Mouse (Mus musculus) retina, postnatal 7 days (tissue): ENCODE results near the gene Eno2.

Source experiments
- DNase-seq: peaks from one replicate; pipeline ENCODE4 v3.0.0-alpha.2; 2012; ENCODE audit warnings: low read depth, low spot score

The Eno2 gene

DNA sequence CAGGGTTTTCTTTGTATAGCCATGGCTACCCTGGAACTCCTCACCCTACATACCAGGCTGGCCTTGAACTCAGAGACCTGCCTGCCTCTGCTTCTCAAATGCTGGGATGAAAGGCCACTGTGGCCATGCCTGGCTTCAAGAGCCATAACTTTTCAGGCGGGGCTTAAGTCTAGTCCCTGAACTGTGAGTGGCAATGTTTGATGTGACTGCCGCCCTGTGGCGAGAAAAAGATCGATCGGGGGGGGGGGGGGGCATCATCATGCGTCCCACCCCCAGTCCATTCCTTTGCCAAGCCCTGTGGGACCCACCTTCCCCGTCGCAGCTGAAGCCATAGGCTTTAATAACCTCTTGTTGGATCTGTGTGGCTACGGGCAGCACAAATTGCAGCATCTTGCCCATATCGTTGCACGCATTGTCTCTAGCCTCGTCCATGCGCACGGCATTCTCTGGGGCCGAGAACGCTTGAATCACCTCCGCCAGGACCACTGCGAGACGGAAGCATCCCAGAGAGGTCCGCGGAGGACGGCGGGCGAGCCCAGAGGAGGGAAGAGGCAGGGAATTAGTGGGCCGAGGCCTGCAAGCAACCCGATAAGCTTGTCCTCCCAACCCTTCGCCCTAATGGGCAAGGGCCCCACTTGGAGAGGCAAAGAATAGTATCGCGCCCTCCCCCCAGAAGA is 29.1 kb downstream of the Eno2 start:
- peak; percentile 46 for DNase-seq

DNA sequence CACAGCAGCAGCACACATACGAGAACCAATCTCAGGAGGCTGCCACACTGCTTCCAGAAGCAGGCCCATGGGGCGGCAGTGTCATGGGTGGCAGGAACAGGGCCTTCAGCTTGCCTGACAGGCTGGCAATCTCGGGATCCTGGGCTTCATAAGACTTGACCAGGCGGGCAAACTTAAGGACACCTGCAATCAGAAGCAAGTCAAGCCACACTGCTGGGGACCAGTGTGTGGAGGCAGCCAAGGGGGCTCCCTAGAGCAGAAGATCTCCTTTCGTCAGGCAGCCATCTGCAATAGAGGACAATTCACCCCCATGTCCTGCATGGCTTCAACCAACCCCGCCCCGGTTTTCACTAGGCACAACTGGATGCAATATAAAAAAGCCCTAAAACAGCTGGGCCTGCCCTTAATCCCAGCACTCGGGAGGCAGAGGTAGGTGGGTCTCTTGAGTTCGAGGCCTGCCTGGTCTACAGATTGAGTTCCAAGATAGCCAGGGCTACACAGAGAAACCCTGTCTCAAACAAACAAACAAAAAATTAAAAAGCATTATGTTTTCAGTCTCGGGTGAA is 30.2 kb downstream of the Eno2 start:
- no peak for DNase-seq

DNA sequence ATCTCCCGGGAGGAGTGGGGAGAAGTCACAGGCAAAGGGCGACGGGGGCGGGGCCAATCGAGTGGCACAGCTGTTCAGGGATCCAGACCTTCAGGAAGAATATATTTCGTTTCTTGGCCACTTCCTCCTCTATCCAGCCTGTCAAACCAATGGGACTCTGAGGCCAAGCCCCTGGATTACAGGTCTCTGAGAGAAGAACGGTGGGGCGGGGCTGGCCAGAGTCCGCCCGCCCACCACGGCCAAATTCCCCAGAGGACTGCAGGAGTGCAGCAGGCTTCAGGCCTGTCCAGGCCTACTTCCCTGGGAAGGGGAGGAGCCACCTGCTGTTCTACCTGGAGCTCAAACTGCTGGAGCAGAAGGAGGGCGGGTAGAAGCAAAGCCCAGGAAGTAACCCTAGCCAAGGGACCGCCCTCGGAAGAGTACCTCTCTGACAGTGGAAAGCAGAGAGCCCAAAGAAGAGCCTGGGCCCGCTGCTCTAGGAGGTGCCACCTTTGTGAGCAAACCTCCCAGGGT is 30.9 kb downstream of the Eno2 start, which contains the start of gene Ptpn6:
Gene Ptpn6, minus strand, starts transcription at position 204 of the 513 bp plus-strand sequence.
- DNase-seq, result no peak

DNA sequence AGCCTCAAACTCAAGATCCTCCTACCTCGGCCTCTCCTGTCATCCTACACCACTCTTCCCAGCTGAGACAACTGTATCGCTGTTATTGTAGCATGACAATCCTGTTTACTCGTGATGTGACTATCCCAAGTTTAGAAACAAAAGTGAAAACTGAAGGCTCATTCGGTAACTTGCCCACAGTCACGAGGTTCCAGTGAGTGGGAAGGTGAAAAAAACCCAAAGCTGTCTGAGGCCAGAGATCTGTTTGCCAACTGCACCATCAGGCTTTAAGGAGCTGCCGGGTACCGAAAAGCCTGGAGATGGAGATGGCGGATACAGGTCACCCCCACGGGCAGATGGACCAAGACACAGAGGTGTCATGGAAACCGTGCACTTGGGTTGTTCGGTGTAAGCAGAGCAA is 32.4 kb downstream of the Eno2 start:
- no peak for DNase-seq

DNA sequence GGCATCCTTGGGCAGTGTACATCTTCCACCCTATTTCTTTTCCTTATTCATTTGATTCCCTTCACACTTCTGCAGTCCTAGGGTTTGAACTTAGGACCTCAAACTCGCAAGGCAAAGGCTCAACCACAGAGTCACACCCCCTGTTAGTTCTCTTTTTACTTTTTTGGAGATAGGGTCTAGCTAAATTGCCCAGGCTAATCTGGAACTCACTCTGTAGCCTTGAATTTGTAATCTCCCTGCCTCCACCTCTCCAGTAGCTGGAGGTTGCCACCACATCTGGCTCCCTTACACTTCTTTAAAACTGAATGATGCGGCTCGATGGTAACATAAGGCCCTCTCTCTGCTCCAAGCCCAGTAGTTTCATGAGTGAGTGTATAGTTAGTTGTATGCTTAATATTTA is 35.1 kb downstream of the Eno2 start:
- DNase-seq, result no peak

DNA sequence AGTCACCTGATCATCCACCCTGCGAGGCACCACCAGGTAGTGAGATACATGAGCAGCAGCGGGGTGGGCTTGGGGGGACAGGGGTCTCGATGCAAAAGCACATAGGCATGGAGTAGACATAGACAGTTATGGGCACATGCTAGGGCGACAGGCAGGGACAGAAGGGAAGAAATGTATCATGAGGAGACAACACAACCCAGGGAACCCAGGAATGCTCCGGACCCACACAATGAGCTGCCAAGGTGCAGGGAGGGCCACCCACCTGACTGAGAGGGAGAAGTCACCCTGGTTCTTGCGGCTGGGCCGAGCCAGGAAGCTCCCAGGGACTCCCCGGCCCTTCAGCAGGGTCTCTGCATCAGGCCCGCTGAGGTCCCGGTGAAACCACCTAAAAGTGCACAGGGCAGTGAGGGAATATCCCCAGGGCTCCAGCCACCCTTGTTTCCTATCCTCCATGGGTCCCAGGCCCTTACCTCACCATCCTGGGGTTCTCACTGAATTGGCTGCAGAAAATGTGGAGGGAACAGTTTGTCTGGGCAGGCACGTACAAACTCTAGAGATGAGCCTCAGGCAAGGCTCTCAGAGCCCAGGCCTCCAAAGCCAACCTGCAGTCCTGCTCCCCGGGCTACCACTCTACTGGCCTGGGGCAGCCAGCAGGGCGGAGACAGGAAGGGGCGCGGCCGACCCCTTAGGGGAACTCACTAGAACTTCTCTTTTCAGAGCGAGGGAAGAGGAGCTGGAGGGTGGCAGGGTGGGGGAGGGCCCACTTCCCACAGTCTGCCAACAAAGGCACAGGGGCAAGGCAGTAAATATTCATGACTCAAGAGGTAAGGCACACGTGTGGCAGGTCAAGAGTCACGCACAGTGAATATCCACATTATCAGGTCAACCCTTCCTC is 36.8 kb downstream of the Eno2 start:
- DNase-seq, result no peak

DNA sequence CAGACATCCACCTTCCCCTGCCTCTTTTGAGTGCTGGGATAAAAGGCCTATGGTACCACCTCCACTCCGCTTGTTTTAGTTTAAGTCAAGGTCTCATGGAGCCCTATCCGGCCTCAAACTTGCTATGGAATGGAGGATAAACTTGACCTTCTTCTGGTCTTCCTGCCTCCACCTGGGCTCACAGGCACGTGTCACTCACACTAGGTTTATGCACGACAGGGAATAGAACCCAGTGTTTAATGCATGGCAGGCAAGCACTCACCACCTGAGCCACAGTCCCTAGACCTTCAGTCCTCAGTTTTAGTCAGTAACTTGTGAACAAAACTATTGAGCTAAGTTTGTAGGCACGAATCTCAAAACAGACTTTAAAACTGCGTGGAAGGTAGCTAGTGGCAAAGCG is 38.4 kb downstream of the Eno2 start:
- DNase-seq, result no peak

DNA sequence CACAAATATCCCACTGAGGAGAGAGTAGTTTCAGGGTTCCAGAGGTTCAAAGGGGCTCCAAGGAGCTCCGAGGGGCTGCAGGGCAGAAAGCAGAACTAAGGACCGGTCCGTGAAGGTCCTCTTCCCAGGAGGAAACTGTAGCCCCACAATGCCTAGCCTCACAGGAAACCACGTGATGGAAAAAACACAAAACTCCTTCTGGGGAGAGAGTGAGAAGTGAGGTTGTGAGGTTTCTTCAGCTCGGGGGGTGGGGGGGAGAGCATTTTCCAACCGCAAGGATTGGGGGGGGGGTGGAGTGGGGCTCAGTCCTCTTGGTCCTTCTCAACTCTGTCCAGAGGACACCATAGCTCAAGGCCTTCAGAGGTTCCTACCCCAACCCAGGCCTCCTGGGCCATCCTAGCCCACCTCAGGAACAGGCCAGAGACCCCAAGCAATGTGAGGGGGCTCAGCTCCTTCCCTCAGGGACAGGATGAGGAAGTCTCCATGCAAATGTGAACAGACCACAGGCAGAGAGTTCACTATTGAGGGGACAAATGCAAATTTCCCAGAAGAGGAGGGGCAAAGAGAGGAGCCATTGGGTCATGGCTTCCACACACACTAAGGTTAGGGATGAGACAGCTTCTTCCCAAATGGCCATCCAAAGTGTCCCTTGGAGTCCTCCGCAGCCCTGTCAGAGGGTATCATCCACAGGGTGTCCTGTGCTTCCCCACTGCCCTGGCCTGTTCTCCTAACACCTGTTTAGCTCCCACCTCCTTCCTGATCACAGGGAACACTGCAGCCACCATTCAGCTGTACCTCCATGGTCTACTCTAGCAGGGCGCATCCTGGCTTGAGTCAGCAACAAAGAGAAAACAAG is 39.4 kb downstream of the Eno2 start:
- DNase-seq, result no peak

DNA sequence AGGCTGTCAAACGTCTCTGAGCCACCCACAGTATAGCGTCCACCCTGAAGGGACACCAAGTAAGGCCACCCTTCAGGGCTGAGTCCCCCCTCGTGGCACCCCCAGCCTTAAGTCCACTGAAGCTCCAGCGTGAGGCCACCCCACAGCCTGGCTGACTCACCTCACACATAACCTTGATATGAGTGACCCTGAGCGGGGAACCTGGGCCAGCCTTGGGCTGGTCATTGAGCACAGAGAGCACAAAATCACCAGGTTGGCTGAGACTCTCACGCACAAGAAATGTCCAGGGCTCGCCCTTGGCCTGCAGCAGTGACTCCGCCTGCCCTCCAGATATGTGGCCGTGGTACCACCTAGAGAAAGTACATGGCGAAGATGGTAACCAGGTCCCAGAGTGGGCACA is 40.9 kb downstream of the Eno2 start:
- no peak for DNase-seq

DNA sequence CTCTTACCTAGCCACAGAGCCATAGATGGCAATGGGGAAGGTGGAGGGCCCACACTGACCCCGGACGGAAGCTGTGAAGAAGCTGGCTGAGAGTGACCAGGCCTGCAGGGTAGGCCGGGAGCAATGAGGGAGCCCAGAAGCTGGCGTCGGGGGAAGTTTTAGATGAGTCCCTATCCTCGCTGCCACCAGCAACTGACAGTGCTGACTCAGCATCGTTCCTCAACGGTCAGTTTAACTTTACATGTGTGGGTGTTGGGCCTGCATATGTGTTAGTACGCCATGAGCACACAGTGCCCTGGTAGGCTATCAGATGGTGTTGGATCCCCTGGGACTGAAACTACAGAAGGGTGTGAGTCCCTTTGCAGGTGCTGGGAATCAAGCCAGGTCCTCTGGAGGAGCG is 45.0 kb downstream of the Eno2 start:
- no peak for DNase-seq

DNA sequence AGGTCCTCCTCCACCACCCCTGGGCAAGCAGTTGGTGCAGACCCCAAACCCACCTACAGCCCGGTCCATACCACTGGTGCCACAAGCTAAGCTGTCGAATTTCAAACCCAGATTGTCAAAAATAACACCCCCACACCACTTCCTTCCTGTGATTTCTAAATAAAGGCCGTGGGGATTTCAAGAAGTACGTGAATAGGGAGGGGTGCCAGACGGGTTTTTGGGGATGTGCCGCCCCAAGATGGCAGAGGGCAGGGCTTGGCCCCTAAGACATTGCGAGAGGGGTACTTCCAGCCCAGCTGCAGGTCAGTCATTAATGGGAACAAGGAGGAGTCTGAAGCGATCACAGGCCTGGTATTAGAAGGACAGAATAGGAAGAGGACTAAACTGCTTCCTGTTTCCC is 45.9 kb downstream of the Eno2 start:
- no peak for DNase-seq

DNA sequence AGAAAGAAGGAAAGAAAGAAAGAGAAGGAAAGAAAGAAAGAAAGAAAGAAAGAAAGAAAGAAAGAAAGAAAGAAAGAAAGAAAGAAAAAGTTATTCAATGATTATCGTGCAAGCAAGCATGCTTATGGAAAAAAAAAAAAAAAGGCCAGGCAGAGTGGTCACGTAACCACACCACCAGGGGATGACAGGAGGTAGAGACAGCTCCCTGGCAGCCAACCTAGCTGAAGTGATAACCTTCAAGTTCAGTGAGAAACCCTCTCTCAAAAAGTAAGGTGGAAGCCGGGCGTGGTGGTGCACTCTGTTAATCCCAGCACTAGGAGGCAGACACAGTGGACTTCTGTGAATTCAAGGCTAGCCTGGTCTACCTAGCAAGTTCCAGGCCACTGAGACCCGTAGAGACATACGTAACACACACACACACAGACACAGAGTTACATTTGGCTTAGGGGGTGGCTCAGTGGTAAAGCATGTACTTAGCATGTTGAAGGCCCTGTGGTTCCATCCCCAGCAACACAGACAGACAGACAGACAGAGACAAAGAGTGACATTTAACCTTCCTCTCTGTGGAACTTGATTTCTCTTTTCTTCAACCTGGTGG is 46.5 kb downstream of the Eno2 start:
- no peak for DNase-seq

DNA sequence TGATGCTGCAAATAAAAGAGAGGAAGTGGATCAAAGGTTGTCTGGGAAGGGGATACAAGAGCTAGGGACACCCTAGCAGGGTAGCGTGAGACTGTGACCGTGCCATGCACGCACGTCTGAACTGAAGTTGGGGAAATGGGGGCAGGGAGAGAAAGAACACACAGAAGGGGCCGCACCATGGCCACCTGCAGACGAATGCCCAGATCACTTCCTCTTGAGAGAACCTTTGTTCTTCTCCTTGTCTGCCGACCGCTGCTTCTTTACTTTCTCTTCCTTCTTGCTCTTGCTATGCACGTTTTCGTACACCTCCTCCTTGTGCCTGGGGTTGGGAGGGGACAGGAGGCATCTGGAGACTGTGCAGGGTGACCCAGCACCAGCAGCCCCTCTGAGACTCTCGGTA is 48.6 kb downstream of the Eno2 start:
- DNase-seq, result no peak

DNA sequence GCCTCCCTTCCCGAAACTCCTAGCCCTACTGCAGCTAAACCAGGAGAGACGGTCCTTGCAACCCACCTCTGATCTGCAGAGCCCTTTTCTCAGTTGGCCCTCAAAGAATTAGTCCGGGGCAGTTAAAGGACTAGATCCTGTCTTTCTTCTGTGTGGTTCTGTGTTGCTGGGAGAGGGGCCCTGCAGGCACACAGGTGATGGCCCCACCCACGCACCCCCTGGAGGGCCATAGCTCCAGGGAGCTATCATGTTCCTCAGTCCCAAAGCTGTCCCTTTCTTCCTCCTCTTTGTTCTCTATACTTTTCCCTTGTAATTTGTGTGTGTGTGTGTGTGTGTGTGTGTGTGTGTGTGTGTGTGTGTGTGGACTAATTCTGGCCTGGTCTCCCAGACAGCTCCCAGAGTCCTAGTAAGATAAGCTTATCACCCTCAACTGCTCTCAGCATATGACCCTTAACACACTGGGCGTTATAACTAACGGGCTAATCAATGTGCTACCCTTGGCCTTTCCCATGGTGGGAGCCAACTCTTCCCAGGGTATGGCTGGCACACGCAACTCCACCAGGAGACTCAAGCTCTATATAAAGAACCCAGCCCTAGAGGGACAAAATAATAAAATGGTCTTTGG is 50.0 kb downstream of the Eno2 start:
- DNase-seq, result no peak

DNA sequence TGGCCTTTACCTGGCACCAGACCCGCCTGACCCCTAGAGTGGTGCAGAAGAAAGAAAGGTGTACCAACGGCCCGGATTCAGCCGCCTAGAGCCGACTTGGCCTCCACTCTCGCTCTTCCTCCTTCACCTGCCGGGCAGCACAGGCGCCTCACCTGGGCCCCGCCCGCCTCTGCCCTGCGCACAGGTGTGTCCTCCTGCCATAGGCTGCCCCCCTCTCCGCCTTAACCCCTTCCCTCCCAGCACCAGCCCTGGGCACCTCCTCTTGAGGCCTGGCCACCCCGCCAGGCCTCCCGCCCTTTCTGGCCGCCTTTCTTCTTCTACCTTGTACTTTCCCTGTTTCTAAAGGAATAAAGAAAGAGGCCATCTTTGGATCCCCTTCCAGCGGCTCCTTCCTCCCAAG is 50.8 kb downstream of the Eno2 start:
- no peak for DNase-seq

DNA sequence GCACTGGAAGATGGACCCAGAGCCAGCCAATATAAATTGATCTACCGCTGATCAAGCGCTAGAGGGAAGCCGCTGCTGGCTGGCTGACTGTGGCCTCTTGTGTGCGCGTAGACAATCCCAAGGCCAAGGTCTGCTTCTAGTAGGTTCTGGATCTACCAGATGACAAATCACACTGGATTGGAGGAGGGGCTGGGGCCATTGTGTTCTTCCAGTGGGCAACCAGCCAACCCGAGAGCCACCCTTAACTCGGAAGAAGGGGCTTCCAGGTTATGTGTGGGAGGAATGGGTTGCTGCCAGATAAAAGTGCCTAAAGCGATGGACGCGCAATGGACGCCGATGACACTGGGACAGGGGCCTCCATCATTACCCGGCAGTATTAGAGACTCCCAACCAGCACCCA is 51.5 kb downstream of the Eno2 start:
- DNase-seq, result no peak

DNA sequence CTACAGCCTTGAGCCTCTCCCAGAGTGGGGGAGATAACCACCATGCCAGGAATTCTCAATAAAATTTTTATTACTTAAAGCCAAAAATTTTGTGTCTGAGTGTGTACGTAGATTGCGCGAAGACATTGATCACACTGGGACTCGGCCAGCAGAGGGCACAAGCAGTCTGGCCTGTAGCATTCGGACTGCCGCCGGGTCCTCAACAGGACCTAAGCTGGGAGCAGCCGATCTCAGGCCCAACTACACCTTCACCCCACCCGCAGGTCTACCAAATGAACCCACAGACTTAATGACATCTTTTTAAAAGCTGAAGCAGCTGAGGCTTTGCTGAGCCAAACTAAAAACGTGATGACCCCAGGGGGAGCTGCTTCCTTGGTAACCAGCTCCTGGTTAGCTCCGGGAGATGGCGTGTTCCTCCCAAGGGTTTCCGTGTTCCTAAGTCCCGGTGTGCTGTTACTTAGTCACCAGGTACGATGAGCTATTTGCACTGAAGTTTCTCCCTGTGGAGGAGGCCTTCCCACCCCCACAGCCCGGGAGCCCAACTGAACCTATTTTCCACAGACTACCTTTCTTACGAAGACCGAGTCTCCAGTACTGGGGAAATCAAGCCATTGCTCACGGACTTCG is 52.5 kb downstream of the Eno2 start:
- DNase-seq, result no peak

DNA sequence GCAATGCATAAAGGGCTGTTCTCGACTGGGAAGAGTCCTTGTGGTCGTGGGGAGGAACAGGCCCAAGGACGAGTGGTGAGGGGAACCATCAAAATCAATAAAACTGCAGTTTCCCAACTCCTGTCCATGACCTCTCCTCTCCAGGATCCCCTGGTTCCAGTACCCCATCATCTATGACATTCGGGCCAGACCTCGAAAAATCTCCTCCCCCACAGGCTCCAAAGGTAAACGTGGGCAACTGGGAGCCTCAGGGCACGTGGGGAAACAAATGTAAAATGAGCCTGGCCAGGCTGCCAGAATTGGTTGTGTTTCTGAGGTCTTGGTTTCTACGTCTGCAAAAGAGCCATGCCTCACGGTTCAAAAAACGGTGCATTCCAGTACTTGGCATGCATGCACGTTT is 56.6 kb downstream of the Eno2 start:
- no peak for DNase-seq

DNA sequence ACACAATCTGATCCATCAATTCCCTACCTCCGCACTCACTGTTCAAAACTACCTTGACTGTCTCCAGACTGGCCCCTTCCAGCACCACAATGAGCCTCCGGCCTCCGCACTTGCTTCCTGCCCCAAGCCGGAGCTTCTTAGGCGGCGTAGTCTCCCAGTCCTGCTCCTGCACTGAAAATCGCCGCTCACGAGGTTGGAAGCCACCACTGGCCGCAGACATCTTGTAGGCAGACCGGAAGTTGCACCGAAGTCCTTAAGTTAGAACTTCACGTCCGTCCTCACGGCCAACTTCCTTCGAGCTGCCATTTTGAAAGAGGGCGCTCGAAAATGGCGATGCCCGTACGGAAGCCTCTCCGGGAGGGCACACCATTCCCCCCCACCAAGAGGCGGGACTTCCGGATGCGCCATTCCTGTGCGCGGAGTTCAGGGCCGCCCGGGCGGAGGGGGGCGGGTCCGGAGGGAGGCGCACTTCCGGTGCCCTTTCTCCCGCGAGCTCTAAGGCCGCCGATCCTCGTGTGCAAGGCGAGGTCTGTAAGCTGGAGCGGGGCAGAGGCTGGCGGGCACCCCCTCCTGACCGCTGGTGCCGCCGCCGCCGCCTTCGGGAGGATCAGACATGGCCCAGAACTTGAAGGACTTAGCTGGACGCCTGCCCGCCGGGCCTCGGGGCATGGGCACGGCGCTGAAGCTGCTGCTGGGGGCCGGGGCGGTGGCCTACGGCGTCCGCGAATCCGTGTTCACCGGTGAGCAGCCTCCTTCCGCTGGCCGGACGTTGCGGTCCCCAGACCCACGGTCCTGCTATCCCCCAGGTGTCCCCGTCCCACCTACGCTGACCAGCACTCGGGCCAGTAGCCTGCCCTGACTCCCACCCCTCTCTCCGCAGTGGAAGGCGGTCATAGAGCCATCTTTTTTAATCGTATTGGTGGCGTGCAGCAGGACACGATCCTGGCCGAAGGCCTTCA is 57.4 kb downstream of the Eno2 start, which contains the start of the genes Emg1 and Phb2:
Gene Emg1, minus strand, starts transcription at position 355 of the 959 bp plus-strand sequence.
Gene Phb2, plus strand, starts transcription at position 513 of the 959 bp plus-strand sequence.
- peak; percentile 98 for DNase-seq
